1 mouse cellular context compared by ENCODE assay signal in genomic region chr11:116549273-116550038, GRCm38 (mm10).
TF ChIP-seq lines count a peak whose summit lies in the region.

No protein-coding gene starts in this region.

TF ChIP-seq in MEL, 35 proteins besides CTCF, POLR2A, EP300 and RAD21 (continued from another document):
- TF ChIP-seq TBP (IDR thresholded peaks at IDR 0.05; ENCODE audit: low read depth, low read length) (no peak), USF2 (IDR thresholded peaks at IDR 0.05; ENCODE audit: borderline replicate concordance in 1 of 2, insufficient read depth in 1 of 2, low read depth in 1 of 2, low read length in 2 of 2) (no peak), MYB (IDR thresholded peaks at IDR 0.05; ENCODE audit: low read depth, low read length) (no peak), GATA1 (IDR thresholded peaks at IDR 0.05; ENCODE audit: low read depth, low read length) (peak; percentile 77), USF1 (IDR thresholded peaks at IDR 0.05; ENCODE audit: low read depth, low read length) (no peak), NELFE (IDR thresholded peaks at IDR 0.05; ENCODE audit: low read depth, low read length) (no peak), ZMIZ1 (IDR thresholded peaks at IDR 0.05; ENCODE audit: low read depth, low read length) (no peak), ZC3H11A (IDR thresholded peaks at IDR 0.05; ENCODE audit: low read depth, low read length) (no peak), ETS1 (IDR thresholded peaks at IDR 0.05; ENCODE audit: low read depth, low read length) (peak; percentile 82), ELF1 (IDR thresholded peaks at IDR 0.05; ENCODE audit: low read depth, low read length) (no peak), JUND (IDR thresholded peaks at IDR 0.05; ENCODE audit: low read depth, low read length) (no peak), KAT2A (conservative IDR thresholded peaks at IDR 0.05; ENCODE audit: low read depth, low read length) (no peak), NRF1 (IDR thresholded peaks at IDR 0.05; ENCODE audit: insufficient read depth, low read depth, low read length, poor library complexity, severe bottlenecking) (no peak), RCOR1 (IDR thresholded peaks at IDR 0.05; ENCODE audit: low read depth, low read length) (no peak), E2F4 (IDR thresholded peaks at IDR 0.05; ENCODE audit: borderline replicate concordance, low read depth, low read length) (no peak)
